Comparison of ENCODE assay signal across 8 mouse cellular contexts in genomic region chr12:25093241-25093774, GRCm38 (mm10). TPM values are rescaled to one million over a fixed set of nuclear protein-coding genes. Genes with fewer than 3 reads are reported as not detected.
DNase-seq lines count a peak whose midpoint lies in the region; ATAC-seq lines count a peak whose summit lies in the region.

No protein-coding gene starts in this region.

- DNase-seq in lung, adult 18-20 months = peak; percentile 47 to 56
- no peak for DNase-seq in lung, postnatal 14 days
- DNase-seq in cerebellum, adult 9-11 months = peak; percentile 34
- no peak for DNase-seq in hindbrain, embryonic 11.5 days (ENCODE audit: low spot score)
- DNase-seq in natural killer cell, adult 2 months (ENCODE audit: low spot score in 2 of 2) = peak; percentile 23 to 42
- DNase-seq in left cerebral cortex, adult 9 months (ENCODE audit: low spot score in 2 of 2) = no peak
- no peak for DNase-seq in ovary, adult 18-20 months (ENCODE audit: low spot score)

- H3K4me2 ChIP-seq in hindbrain, embryonic 11.5 days (replicated peaks; ENCODE audit: low read depth, low read length) = peak overlapping the region; percentile 63
- H3K4me2 ChIP-seq in limb, embryonic 13.5 days (replicated peaks) = peak overlapping the region; percentile 73

- no peaks in the 10 kb centered on the region for H3K27me3 ChIP-seq in hindbrain, embryonic 11.5 days (ENCODE audit: control insufficient read depth, insufficient read depth, low read length)
- no peaks in the 10 kb centered on the region for H3K27me3 ChIP-seq in limb, embryonic 13.5 days

- H3K4me3 ChIP-seq in hindbrain, embryonic 11.5 days (ENCODE audit: low read depth, low read length) = peak overlapping the region; percentile 33
- peak overlapping the region; percentile 80 for H3K4me3 ChIP-seq in limb, embryonic 13.5 days

- H3K27ac ChIP-seq in hindbrain, embryonic 11.5 days (ENCODE audit: low read depth, low read length) = 0 out of 2 replicates have a peak overlapping the region, but pooled peaks have one; percentile 30
- peak overlapping the region; percentile 58 for H3K27ac ChIP-seq in limb, embryonic 13.5 days

- H3K9me3 ChIP-seq in hindbrain, embryonic 11.5 days (ENCODE audit: control insufficient read depth, low read length) = no peaks in the 10 kb centered on the region
- no peaks in the 10 kb centered on the region for H3K9me3 ChIP-seq in limb, embryonic 13.5 days

- H3K9ac ChIP-seq in hindbrain, embryonic 11.5 days (ENCODE audit: low read depth, low read length) = 0 out of 2 replicates have a peak overlapping the region, but pooled peaks have one; percentile 23
- H3K9ac ChIP-seq in limb, embryonic 13.5 days = peak overlapping the region; percentile 68

- 10% methylated on average over 11 of the region's 11 CpGs for WGBS in hindbrain, embryonic 11.5 days
- WGBS in limb, embryonic 13.5 days = 10% methylated on average over 11 of the region's 11 CpGs

- ATAC-seq in hindbrain, embryonic 11.5 days (ENCODE audit: low FRiP score) = no peak
- no peak for ATAC-seq in limb, embryonic 13.5 days (ENCODE audit: low FRiP score, low read depth)

- no peaks in the 10 kb centered on the region for H3K36me3 ChIP-seq in hindbrain, embryonic 11.5 days (ENCODE audit: control insufficient read depth, insufficient read depth, low read length)
- peaks cover 4% of the 10 kb centered on the region; the same call in 1 of the 2 replicates for H3K36me3 ChIP-seq in limb, embryonic 13.5 days

- H3K4me1 ChIP-seq in hindbrain, embryonic 11.5 days (replicated peaks; ENCODE audit: control insufficient read depth, insufficient read depth, low read length) = 0 out of 2 replicates have a peak, but pooled peaks cover 14% of the 10 kb centered on the region
- peaks cover 30% of the 10 kb centered on the region for H3K4me1 ChIP-seq in limb, embryonic 13.5 days

RNA-seq across cellular contexts. Expression of gene Id2, which starts 3.6 kb away (rescaled TPM):
- 394 and 397 TPM in 2 replicates for polyA plus RNA-seq in hindbrain, embryonic 11.5 days (2014; fragmentation: Nextera tagmentation; extraction: Ambion mirVana)
- 388 and 402 TPM in 2 replicates for polyA plus RNA-seq in limb, embryonic 13.5 days (2015; fragmentation: Nextera tagmentation; extraction: Ambion mirVana)

Comparison
In these comparisons a context has a peak if more than half of its experiments do, and no peak if none do; other contexts are left out.
1. DNase-seq: peak in lung, adult 18-20 months (2 of 2), cerebellum, adult 9-11 months (single experiment) and natural killer cell, adult 2 months (2 of 2); none in lung, postnatal 14 days (single experiment), hindbrain, embryonic 11.5 days (single experiment), left cerebral cortex, adult 9 months (0 of 2) and ovary, adult 18-20 months (single experiment).